Mouse (Mus musculus): Measurements from ENCODE around the gene Cfap70. TPM values are rescaled to one million over a fixed set of nuclear protein-coding genes. Genes with fewer than 3 reads are reported as not detected.

Gene Cfap70
- polyA plus RNA-seq, 1 experiment from 2014 or later: not detected

DNA sequence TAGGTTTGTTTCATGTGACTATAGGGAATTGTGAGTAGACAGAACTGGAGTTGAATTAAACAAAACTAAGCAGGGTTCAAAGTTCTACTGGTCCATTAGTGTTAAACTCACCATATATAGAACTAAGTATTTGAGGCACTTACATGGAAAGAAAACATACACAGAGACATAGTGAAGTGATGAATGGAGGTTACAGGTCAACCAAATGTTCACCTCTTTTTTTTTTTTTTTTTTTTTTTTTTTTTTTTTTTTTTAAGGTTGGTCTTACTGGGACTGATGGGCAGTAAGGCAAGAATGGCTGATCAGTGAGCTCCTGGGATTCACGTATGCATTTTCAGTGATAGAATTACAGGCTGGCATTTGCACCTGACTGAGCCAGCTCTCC lies 28.2 kb upstream of the Cfap70 start:
- Histone ChIP-seq H3K4me2 (replicated peaks; ENCODE audit: low read depth) (peak overlapping the region; percentile 83), H3K9ac (ENCODE audit: low read depth, low read length) (no peak overlapping the region), H3K36me3 (ENCODE audit: control insufficient read depth, insufficient read depth) (no peaks in the 10 kb centered on the region; the same call in 1 of the 2 replicates), H3K4me3 (ENCODE audit: low read depth, low read length) (peak overlapping the region; percentile 72), H3K27me3 (replicated peaks; ENCODE audit: control insufficient read depth, insufficient read depth, low read length) (no peaks in the 10 kb centered on the region), H3K4me1 (replicated peaks; ENCODE audit: control insufficient read depth, insufficient read depth, low read length) (no peaks in the 10 kb centered on the region), H3K27ac (ENCODE audit: low read depth, low read length) (no peak overlapping the region), H3K9me3 (ENCODE audit: control insufficient read depth) (no peaks in the 10 kb centered on the region)
- no peak for TF ChIP-seq CTCF (IDR thresholded peaks at IDR 0.05; ENCODE audit: low read depth)
- ATAC-seq: no peak
- WGBS: 64% methylated on average over 1 of the region's 1 CpGs

DNA sequence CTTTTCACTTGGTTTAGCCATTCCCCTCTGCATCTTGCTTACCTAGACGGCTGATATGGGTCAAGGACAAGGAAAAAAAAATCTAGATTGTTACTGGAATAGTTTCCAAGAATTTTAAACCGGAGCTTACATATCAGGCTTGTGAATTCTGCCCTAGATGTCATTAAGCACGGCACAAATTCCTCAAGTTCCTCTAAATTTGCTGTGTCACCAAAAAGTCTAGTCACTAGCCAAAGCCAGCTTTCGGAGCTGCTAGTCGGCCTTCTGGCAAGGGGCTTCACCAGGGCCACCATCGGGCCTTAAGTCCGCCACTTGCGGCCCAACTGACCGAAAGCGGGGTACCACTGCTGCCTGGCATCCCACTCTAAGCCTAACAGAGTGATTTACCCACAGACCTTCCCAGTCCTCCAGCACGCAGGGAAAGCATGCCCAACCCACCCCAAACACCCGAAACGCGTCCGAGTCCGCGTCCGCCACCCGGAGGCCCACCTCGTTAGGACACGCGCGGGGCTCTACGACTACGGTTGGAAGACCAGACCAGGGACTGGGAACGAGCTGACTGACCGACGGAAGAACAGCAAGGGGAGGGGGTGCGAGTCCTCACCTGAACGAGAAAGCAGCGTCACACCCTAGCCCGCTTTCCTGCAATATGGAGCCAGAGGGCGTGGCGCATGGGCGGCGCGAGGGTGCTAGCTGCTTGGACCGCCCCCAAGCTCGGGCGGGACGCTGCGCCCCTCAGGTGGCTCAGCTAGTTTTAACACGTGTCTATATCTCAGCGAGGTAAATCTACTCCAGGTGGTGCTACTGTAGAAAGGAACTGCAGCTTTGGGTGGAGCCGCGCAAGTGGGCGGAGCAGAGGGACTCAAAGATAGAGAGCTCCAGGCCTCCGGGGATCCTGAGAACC lies 27.5 kb upstream of the Cfap70 start, which contains the start of gene Anxa7:
Gene Anxa7, minus strand, starts transcription at position 843 of the 904 bp plus-strand sequence.
- H3K9ac ChIP-seq (ENCODE audit: low read depth, low read length): peak within 1 kb of the TSS; percentile 69
- no peaks in the 10 kb centered on the region for H3K27me3 ChIP-seq (replicated peaks; ENCODE audit: control insufficient read depth, insufficient read depth, low read length)
- no peaks in the 10 kb centered on the region; the same call in 1 of the 2 replicates for H3K36me3 ChIP-seq (ENCODE audit: control insufficient read depth, insufficient read depth)
- H3K4me1 ChIP-seq (replicated peaks; ENCODE audit: control insufficient read depth, insufficient read depth, low read length): no peaks in the 10 kb centered on the region
- under 1% methylated on average over 48 of the region's 48 CpGs for WGBS
- no peaks in the 10 kb centered on the region for H3K9me3 ChIP-seq (ENCODE audit: control insufficient read depth)
- peak; percentile 48; the same call in 1 of the 2 replicates for TF ChIP-seq CTCF (IDR thresholded peaks at IDR 0.05; ENCODE audit: low read depth)
- peak within 1 kb of the TSS; percentile 88 for H3K27ac ChIP-seq (ENCODE audit: low read depth, low read length)
- peak within 1 kb of the TSS; percentile 72 for H3K4me3 ChIP-seq (ENCODE audit: low read depth, low read length)
- H3K4me2 ChIP-seq (replicated peaks; ENCODE audit: low read depth): peak within 1 kb of the TSS; percentile 83
- ATAC-seq: peak; percentile 92

DNA sequence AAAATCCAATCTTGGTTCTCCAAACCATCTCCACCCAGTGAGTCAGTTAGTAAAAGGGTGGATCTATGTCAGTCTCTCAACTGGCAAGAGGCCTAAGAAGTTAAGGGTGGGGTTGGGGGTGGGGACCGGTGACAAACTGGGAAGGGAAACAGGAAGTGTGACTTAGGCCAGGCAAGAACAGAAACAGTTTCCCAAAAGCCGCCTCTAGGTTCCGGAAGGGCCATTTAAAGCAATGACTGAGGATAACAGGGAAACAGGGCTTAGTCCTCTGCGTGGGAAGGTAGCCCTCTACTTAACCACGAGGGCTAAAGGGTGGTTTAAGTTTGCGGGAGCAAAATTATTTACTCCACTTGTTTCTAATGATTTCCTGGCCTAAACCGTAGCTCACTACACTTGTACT lies 26.8 kb upstream of the Cfap70 start:
- H3K9ac ChIP-seq (ENCODE audit: low read depth, low read length): no peak overlapping the region
- ATAC-seq: peak; percentile 48
- TF ChIP-seq CTCF (IDR thresholded peaks at IDR 0.05; ENCODE audit: low read depth): no peak

DNA sequence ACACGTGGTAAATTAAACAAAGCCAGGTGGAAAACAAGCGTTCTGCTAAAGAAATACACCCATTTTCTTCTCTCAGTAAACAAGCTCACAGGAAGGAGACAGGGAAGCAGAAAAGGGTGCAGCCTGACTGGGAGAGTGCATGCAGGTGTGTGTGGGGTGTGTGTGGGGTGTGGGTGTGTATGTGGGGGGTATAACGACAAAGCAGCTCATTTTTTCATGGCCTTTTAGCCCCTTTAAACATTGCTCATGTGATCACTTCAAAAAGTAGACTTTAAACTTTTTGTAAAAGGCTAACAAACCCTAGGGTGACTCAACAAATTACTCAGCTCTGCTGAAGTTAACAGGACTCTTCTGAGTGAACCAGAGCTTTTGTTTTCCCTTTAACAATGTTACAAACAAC lies 26.4 kb upstream of the Cfap70 start:
- Histone ChIP-seq H3K36me3 (ENCODE audit: control insufficient read depth, insufficient read depth) (0 out of 2 replicates have a peak, but pooled peaks cover 5% of the 10 kb centered on the region), H3K4me2 (replicated peaks; ENCODE audit: low read depth) (peak overlapping the region; percentile 83), H3K27me3 (replicated peaks; ENCODE audit: control insufficient read depth, insufficient read depth, low read length) (no peaks in the 10 kb centered on the region), H3K4me3 (ENCODE audit: low read depth, low read length) (peak overlapping the region; percentile 72), H3K27ac (ENCODE audit: low read depth, low read length) (peak overlapping the region; percentile 88), H3K9me3 (ENCODE audit: control insufficient read depth) (no peaks in the 10 kb centered on the region), H3K4me1 (replicated peaks; ENCODE audit: control insufficient read depth, insufficient read depth, low read length) (no peaks in the 10 kb centered on the region), H3K9ac (ENCODE audit: low read depth, low read length) (no peak overlapping the region)
- 18% methylated on average over 3 of the region's 3 CpGs for WGBS
- ATAC-seq: peak; percentile 59
- no peak for TF ChIP-seq CTCF (IDR thresholded peaks at IDR 0.05; ENCODE audit: low read depth)

More for the DNA sequence above, 26.8 kb upstream of the Cfap70 start:
- peak overlapping the region; percentile 83 for H3K4me2 ChIP-seq (replicated peaks; ENCODE audit: low read depth)
- H3K9me3 ChIP-seq (ENCODE audit: control insufficient read depth): no peaks in the 10 kb centered on the region
- peak overlapping the region; percentile 88 for H3K27ac ChIP-seq (ENCODE audit: low read depth, low read length)
- H3K27me3 ChIP-seq (replicated peaks; ENCODE audit: control insufficient read depth, insufficient read depth, low read length): no peaks in the 10 kb centered on the region
- H3K4me1 ChIP-seq (replicated peaks; ENCODE audit: control insufficient read depth, insufficient read depth, low read length): no peaks in the 10 kb centered on the region
- H3K36me3 ChIP-seq (ENCODE audit: control insufficient read depth, insufficient read depth): 0 out of 2 replicates have a peak, but pooled peaks cover 2% of the 10 kb centered on the region
- peak overlapping the region; percentile 72 for H3K4me3 ChIP-seq (ENCODE audit: low read depth, low read length)
- 10% methylated on average over 7 of the region's 7 CpGs for WGBS

DNA sequence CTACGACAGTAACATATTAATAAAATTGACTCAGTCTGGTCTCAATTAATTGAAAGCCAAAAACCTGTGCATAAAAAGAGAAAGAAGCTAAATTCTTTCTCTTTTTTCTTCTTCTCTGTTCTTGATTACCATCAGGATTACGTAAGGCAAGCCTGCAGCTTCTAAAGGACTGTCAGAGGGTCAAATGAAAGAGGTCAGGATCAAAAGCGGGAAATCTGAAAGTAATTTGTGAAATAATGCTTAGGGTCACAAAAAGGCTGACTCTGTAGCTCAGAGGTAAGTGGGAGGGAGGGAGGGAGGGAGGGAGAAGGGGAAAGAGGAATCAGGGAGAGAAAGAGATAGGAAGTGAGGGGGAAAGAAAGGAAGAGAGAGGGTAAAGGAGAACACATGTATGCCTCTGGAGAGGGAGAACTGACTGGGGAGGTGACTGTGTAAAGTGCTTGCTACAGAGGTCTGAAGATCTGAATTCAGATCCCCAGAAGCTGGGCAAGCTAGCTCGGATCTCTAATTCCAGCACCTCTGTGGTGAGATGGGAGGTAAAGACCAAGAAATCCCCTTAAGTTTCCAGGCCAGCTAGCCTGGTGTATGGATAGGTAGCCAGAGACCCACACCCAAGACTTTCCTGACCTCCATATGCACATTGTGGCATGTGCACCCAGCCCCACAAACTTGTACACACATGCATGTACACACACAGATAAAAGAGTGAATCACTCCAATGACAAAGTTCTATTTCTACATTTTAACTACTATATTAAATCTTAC lies 25.4 kb upstream of the Cfap70 start:
- Histone ChIP-seq H3K9ac (ENCODE audit: low read depth, low read length) (no peak overlapping the region), H3K4me2 (replicated peaks; ENCODE audit: low read depth) (no peak overlapping the region), H3K9me3 (ENCODE audit: control insufficient read depth) (no peaks in the 10 kb centered on the region), H3K4me1 (replicated peaks; ENCODE audit: control insufficient read depth, insufficient read depth, low read length) (no peaks in the 10 kb centered on the region), H3K36me3 (ENCODE audit: control insufficient read depth, insufficient read depth) (0 out of 2 replicates have a peak, but pooled peaks cover 5% of the 10 kb centered on the region), H3K27ac (ENCODE audit: low read depth, low read length) (no peak overlapping the region), H3K4me3 (ENCODE audit: low read depth, low read length) (no peak overlapping the region), H3K27me3 (replicated peaks; ENCODE audit: control insufficient read depth, insufficient read depth, low read length) (no peaks in the 10 kb centered on the region)
- no peak for ATAC-seq
- TF ChIP-seq CTCF (IDR thresholded peaks at IDR 0.05; ENCODE audit: low read depth): no peak
- WGBS: 67% methylated on average over 4 of the region's 4 CpGs

DNA sequence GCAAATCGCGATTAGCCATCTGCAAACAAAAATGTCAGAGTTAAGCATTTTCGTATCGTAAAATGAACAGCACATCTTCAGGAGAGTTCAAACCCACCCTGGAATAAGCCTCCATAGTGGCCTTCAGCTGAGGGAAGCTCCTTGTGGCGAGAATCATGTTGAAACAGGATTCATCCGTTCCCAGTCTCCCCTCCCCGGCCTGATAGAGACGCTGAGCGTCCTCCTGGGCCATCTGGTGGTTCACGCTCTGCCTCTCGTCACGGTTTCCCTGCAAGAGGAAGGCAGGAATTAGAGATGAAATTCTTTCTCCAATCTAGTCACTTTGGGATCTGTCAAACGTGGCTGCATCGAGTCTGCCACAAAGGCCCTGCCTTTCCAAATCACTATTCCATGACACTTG lies 8.2 kb upstream of the Cfap70 start:
- no peaks in the 10 kb centered on the region for H3K9me3 ChIP-seq (ENCODE audit: control insufficient read depth)
- H3K9ac ChIP-seq (ENCODE audit: low read depth, low read length): no peak overlapping the region
- H3K4me2 ChIP-seq (replicated peaks; ENCODE audit: low read depth): no peak overlapping the region
- no peak overlapping the region for H3K4me3 ChIP-seq (ENCODE audit: low read depth, low read length)
- no peaks in the 10 kb centered on the region for H3K27me3 ChIP-seq (replicated peaks; ENCODE audit: control insufficient read depth, insufficient read depth, low read length)
- WGBS: 82% methylated on average over 14 of the region's 14 CpGs
- no peaks in the 10 kb centered on the region for H3K4me1 ChIP-seq (replicated peaks; ENCODE audit: control insufficient read depth, insufficient read depth, low read length)
- no peak overlapping the region for H3K27ac ChIP-seq (ENCODE audit: low read depth, low read length)
- no peak for ATAC-seq
- TF ChIP-seq CTCF (IDR thresholded peaks at IDR 0.05; ENCODE audit: low read depth): no peak
- H3K36me3 ChIP-seq (ENCODE audit: control insufficient read depth, insufficient read depth): peaks cover 77% of the 10 kb centered on the region

Measured in intestine, postnatal 0 days (tissue).